ENCODE assay signal across 15 mouse cellular contexts in the genomic region with DNA sequence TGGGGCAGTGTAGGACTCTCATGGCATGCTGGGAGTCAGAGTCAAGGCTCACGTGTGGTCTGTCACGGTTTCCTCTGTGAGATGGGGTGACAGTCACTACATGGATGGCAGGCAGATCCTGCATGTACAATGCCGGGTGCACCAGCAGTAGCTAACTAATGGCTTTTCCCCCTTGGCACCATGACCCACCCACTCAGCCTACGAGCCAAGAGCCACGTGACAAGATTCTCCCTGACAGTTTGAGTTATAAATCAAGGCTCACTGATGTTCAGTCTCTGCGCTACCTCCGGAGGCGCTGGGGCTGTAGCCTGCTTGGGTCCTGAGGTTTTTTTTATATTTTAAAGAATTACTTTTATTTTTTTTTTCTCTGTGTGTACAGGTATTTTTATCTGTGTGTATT. TPM values are rescaled to one million over a fixed set of nuclear protein-coding genes. Genes with fewer than 3 reads are reported as not detected.
DNase-seq lines count a peak whose midpoint lies in the region; ATAC-seq and TF ChIP-seq lines count a peak whose summit lies in the region.
"Had no signal": no experiment of that assay in that cellular context is flagged by ENCODE, and none has a peak within 500 bp of the region (broad histone marks: within the 10 kb centered on the region; RNA-seq: fewer than 3 reads in every experiment).

No protein-coding gene starts in this region.

- DNase-seq in gastrocnemius, adult 2 months, result no peak
- DNase-seq in gastrocnemius, postnatal 14 days, result no peak
- peak; percentile 52 for DNase-seq in left cerebral cortex, postnatal 4 days
- no peak for DNase-seq in left cerebral cortex, postnatal 10 days (ENCODE audit: extremely low spot score in 1 of 2, low spot score in 2 of 2)
- DNase-seq in spleen, adult 12 weeks (ENCODE audit: low spot score), result no peak
- no peak for DNase-seq in forebrain, postnatal 0 days
- DNase-seq: adrenal gland, postnatal 10 days had no signal

- H3K9me3 ChIP-seq in E14TG2a.4 (ENCODE audit: low read length), result no peaks in the 10 kb centered on the region
- H3K9me3 ChIP-seq in liver, embryonic 15.5 days (replicated peaks), result no peaks in the 10 kb centered on the region
- H3K9me3 ChIP-seq in forebrain, postnatal 0 days (ENCODE audit: low read length), result no peaks in the 10 kb centered on the region
- H3K9me3 ChIP-seq: hindbrain, embryonic 13.5 days; limb, embryonic 15.5 days; midbrain, embryonic 12.5 days had no signal

- WGBS in liver, embryonic 15.5 days (ENCODE audit: insufficient replicate concordance), result 62% methylated on average over 8 of the region's 8 CpGs
- WGBS in forebrain, postnatal 0 days, result 67% methylated on average over 8 of the region's 8 CpGs

- H3K4me2 ChIP-seq in liver, embryonic 15.5 days, result peak overlapping the region; percentile 93
- no peak overlapping the region for H3K4me2 ChIP-seq in forebrain, postnatal 0 days (ENCODE audit: low read depth)
- H3K4me2 ChIP-seq: hindbrain, embryonic 13.5 days; limb, embryonic 15.5 days; midbrain, embryonic 12.5 days had no signal

- H3K27ac ChIP-seq in gastrocnemius, adult 2 months, result peak overlapping the region; percentile 98
- H3K27ac ChIP-seq in liver, embryonic 15.5 days (replicated peaks), result peak overlapping the region; percentile 93
- no peak overlapping the region for H3K27ac ChIP-seq in forebrain, postnatal 0 days (ENCODE audit: low read depth, low read length)
- H3K27ac ChIP-seq: hindbrain, embryonic 13.5 days; limb, embryonic 15.5 days; midbrain, embryonic 12.5 days had no signal

- TF ChIP-seq CTCF in gastrocnemius, adult 2 months (IDR thresholded peaks at IDR 0.05), result no peak
- no peak for TF ChIP-seq CTCF in E14TG2a.4 (conservative IDR thresholded peaks at IDR 0.05; ENCODE audit: low read length)
- TF ChIP-seq CTCF in forebrain, postnatal 0 days (IDR thresholded peaks at IDR 0.05; ENCODE audit: low read depth), result no peak

- H3K4me1 ChIP-seq in E14TG2a.4 (replicated peaks; ENCODE audit: low read depth, low read length), result peaks cover 94% of the 10 kb centered on the region
- H3K4me1 ChIP-seq in liver, embryonic 15.5 days (replicated peaks), result peaks cover 99% of the 10 kb centered on the region
- no peaks in the 10 kb centered on the region for H3K4me1 ChIP-seq in forebrain, postnatal 0 days (ENCODE audit: insufficient read depth)

- H3K4me3 ChIP-seq in gastrocnemius, adult 2 months, result peak overlapping the region; percentile 80
- H3K4me3 ChIP-seq in E14TG2a.4 (replicated peaks; ENCODE audit: low read length), result peak overlapping the region; percentile 47
- H3K4me3 ChIP-seq in liver, embryonic 15.5 days (replicated peaks), result peak overlapping the region; percentile 88
- no peak overlapping the region for H3K4me3 ChIP-seq in forebrain, postnatal 0 days (ENCODE audit: low read depth, low read length)
- H3K4me3 ChIP-seq: hindbrain, embryonic 13.5 days; limb, embryonic 15.5 days; midbrain, embryonic 12.5 days had no signal

- intact Hi-C loops in gastrocnemius, adult 2 months (cut with DNase I), result no loop called here
- intact Hi-C loops in gastrocnemius, postnatal 14 days (cut with DNase I; ENCODE audit: low total_unique reads), result no loop called here
- intact Hi-C loops in left cerebral cortex, postnatal 4 days (cut with DNase I), result no loop called here
- intact Hi-C loops in left cerebral cortex, postnatal 10 days (cut with DNase I), result no loop called here

- peaks cover 15% of the 10 kb centered on the region for H3K36me3 ChIP-seq in E14TG2a.4 (ENCODE audit: insufficient read depth, low read length)
- no peaks in the 10 kb centered on the region for H3K36me3 ChIP-seq in liver, embryonic 15.5 days (replicated peaks)
- no peaks in the 10 kb centered on the region for H3K36me3 ChIP-seq in forebrain, postnatal 0 days (ENCODE audit: insufficient read depth)
- H3K36me3 ChIP-seq: hindbrain, embryonic 13.5 days; limb, embryonic 15.5 days; midbrain, embryonic 12.5 days had no signal

- peak overlapping the region; percentile 93; the same call in 1 of the 2 replicates for H3K9ac ChIP-seq in liver, embryonic 15.5 days
- no peak overlapping the region for H3K9ac ChIP-seq in forebrain, postnatal 0 days
- H3K9ac ChIP-seq: limb, embryonic 15.5 days; midbrain, embryonic 12.5 days had no signal

- peaks cover 13% of the 10 kb centered on the region for H3K27me3 ChIP-seq in E14TG2a.4 (ENCODE audit: insufficient read depth, low read length)
- no peaks in the 10 kb centered on the region for H3K27me3 ChIP-seq in liver, embryonic 15.5 days
- no peaks in the 10 kb centered on the region for H3K27me3 ChIP-seq in forebrain, postnatal 0 days (ENCODE audit: insufficient read depth, low read length)
- H3K27me3 ChIP-seq: limb, embryonic 15.5 days had no signal

- no peak for ATAC-seq in liver, embryonic 15.5 days (ENCODE audit: insufficient read depth)
- ATAC-seq in forebrain, postnatal 0 days, result no peak

RNA-seq across cellular contexts. Expression of a gene that starts 7.3 kb away (rescaled TPM):
- total RNA-seq in gastrocnemius, adult 2 months (2021), result 10 to 100 TPM; 11.6 to 14.4 TPM
- total RNA-seq in gastrocnemius, postnatal 14 days (2021), result 1 to 10 TPM; 5.9 to 9.0 TPM
- total RNA-seq in left cerebral cortex, postnatal 4 days (2021), result 1 to 10 TPM in 1 of 2 experiments, under 1 TPM in 1; 0.90 to 1.5 TPM
- total RNA-seq in left cerebral cortex, postnatal 10 days (2021), result 1 to 10 TPM in 1 of 2 experiments, under 1 TPM in 1; 0.95 to 1.1 TPM
- polyA plus RNA-seq in liver, embryonic 15.5 days (2015; fragmentation: Nextera tagmentation; extraction: Ambion mirVana), result 7.2 and 7.5 TPM in 2 replicates
- total RNA-seq in forebrain, postnatal 0 days (2014; rRNA removed), result 1.6 and 1.9 TPM in 2 replicates
- 0.75 and 0.97 TPM in 2 replicates for polyA plus RNA-seq in forebrain, postnatal 0 days (2015; fragmentation: Nextera tagmentation; extraction: Ambion mirVana)

RNA-seq across cellular contexts. Expression of a gene that starts 33.3 kb away (rescaled TPM):
- not detected for total RNA-seq in gastrocnemius, adult 2 months (2021)
- not detected for total RNA-seq in gastrocnemius, postnatal 14 days (2021)
- total RNA-seq in left cerebral cortex, postnatal 4 days (2021), result under 1 TPM; 0.52 to 0.96 TPM
- total RNA-seq in left cerebral cortex, postnatal 10 days (2021), result 1 to 10 TPM; 1.0 to 1.6 TPM
- not detected in 2 replicates for polyA plus RNA-seq in liver, embryonic 15.5 days (2015; fragmentation: Nextera tagmentation; extraction: Ambion mirVana)
- 0.31 and 0.62 TPM in 2 replicates for total RNA-seq in forebrain, postnatal 0 days (2014; rRNA removed)
- 0.88 and 0.89 TPM in 2 replicates for polyA plus RNA-seq in forebrain, postnatal 0 days (2015; fragmentation: Nextera tagmentation; extraction: Ambion mirVana)
- total RNA-seq: adrenal gland, postnatal 10 days had no signal
- polyA plus RNA-seq: gonadal fat pad, adult 2 months; large intestine, adult 2 months; limb, embryonic 15.5 days; neural tube, embryonic 11.5 days had no signal

RNA-seq across cellular contexts. Expression of a gene that starts 33.8 kb away (rescaled TPM):
- 1 to 10 TPM in 1 of 2 experiments, not detected in 1; 1.0 TPM for total RNA-seq in gastrocnemius, adult 2 months (2021)
- under 1 TPM; 0.49 to 0.84 TPM for total RNA-seq in gastrocnemius, postnatal 14 days (2021)
- total RNA-seq in left cerebral cortex, postnatal 4 days (2021), result 1 to 10 TPM in 1 of 2 experiments, under 1 TPM in 1; 0.98 to 2.2 TPM
- total RNA-seq in left cerebral cortex, postnatal 10 days (2021), result 1 to 10 TPM; 1.7 to 3.3 TPM
- 0.16 and 0.29 TPM in 2 replicates for polyA plus RNA-seq in liver, embryonic 15.5 days (2015; fragmentation: Nextera tagmentation; extraction: Ambion mirVana)
- total RNA-seq in forebrain, postnatal 0 days (2014; rRNA removed), result 1.5 and 3.3 TPM in 2 replicates
- polyA plus RNA-seq in forebrain, postnatal 0 days (2015; fragmentation: Nextera tagmentation; extraction: Ambion mirVana), result 3.4 and 4.8 TPM in 2 replicates

RNA-seq across cellular contexts. Expression of a gene that starts 34.6 kb away (rescaled TPM):
- total RNA-seq in gastrocnemius, adult 2 months (2021), result 10 to 100 TPM in 1 of 2 experiments, 1 to 10 TPM in 1; 9.6 to 14.7 TPM
- total RNA-seq in gastrocnemius, postnatal 14 days (2021), result 10 to 100 TPM; 16.8 to 22.8 TPM
- total RNA-seq in left cerebral cortex, postnatal 4 days (2021), result 10 to 100 TPM; 17.1 to 20.6 TPM
- 10 to 100 TPM; 22.8 to 27.4 TPM for total RNA-seq in left cerebral cortex, postnatal 10 days (2021)
- polyA plus RNA-seq in liver, embryonic 15.5 days (2015; fragmentation: Nextera tagmentation; extraction: Ambion mirVana), result 0.84 and 1.0 TPM in 2 replicates
- 20.7 and 22.7 TPM in 2 replicates for total RNA-seq in forebrain, postnatal 0 days (2014; rRNA removed)
- polyA plus RNA-seq in forebrain, postnatal 0 days (2015; fragmentation: Nextera tagmentation; extraction: Ambion mirVana), result 24.9 and 27.6 TPM in 2 replicates

RNA-seq across cellular contexts. Expression of a gene that starts 38.3 kb away (rescaled TPM):
- total RNA-seq in gastrocnemius, adult 2 months (2021), result 10 to 100 TPM; 19.4 to 22.9 TPM
- total RNA-seq in gastrocnemius, postnatal 14 days (2021), result 10 to 100 TPM; 23.4 to 25.6 TPM
- total RNA-seq in left cerebral cortex, postnatal 4 days (2021), result 100 to 1,000 TPM; 115 to 128 TPM
- total RNA-seq in left cerebral cortex, postnatal 10 days (2021), result 100 to 1,000 TPM; 136 to 140 TPM
- 38.1 and 51.7 TPM in 2 replicates for polyA plus RNA-seq in liver, embryonic 15.5 days (2015; fragmentation: Nextera tagmentation; extraction: Ambion mirVana)
- total RNA-seq in forebrain, postnatal 0 days (2014; rRNA removed), result 81.3 and 94.1 TPM in 2 replicates
- 26.6 and 32.1 TPM in 2 replicates for polyA plus RNA-seq in forebrain, postnatal 0 days (2015; fragmentation: Nextera tagmentation; extraction: Ambion mirVana)
